Mouse (Mus musculus) forebrain, embryonic 15.5 days (tissue): ENCODE measurements at regions not wholly inside any gene's neighbourhood (a gene's known extent, or its start where the extent isn't known, plus 50 kb on each side); places are given as distances from the start of the nearest gene placed in this dataset.

ENCODE experiments used
- ATAC-seq: fragments of 200-750 bp; cut with Nextera tagmentation; replicated peaks from 2 replicates; pipeline ENCODE4 v1.8.0; 2017; ENCODE audit warnings: mild to moderate bottlenecking, moderate TSS enrichment, moderate library complexity
- H3K27ac ChIP-seq: fragments of 300-500 bp; sonication (generic); replicated peaks from 2 replicates; pipeline ENCODE4 v1.5.1; 2015; ENCODE audit warnings: mild to moderate bottlenecking, inconsistent platforms
- H3K27me3 ChIP-seq: fragments of 300-500 bp; sonication (generic); 2 replicates; pipeline ENCODE4 v1.6.1; 2015; ENCODE audit warnings: inconsistent platforms
- H3K36me3 ChIP-seq: fragments of 300-500 bp; sonication (generic); 2 replicates; pipeline ENCODE4 v1.6.1; 2015; ENCODE audit warnings: mild to moderate bottlenecking, inconsistent platforms
- H3K4me1 ChIP-seq: fragments of 300-500 bp; sonication (generic); 2 replicates; pipeline ENCODE4 v1.6.1; 2015; ENCODE audit warnings: inconsistent platforms
- H3K4me2 ChIP-seq: fragments of 300-500 bp; sonication (generic); replicated peaks from 2 replicates; pipeline ENCODE4 v1.6.1; 2015; ENCODE audit warnings: mild to moderate bottlenecking, inconsistent platforms
- H3K4me3 ChIP-seq: fragments of 300-500 bp; sonication (generic); 2 replicates; pipeline ENCODE4 v1.5.1; 2015; ENCODE audit warnings: mild to moderate bottlenecking, inconsistent platforms
- H3K9ac ChIP-seq: fragments of 300-500 bp; sonication (generic); replicated peaks from 2 replicates; pipeline ENCODE4 v1.6.1; 2015; ENCODE audit warnings: mild to moderate bottlenecking, inconsistent platforms
- H3K9me3 ChIP-seq: fragments of 300-500 bp; sonication (generic); 2 replicates; pipeline ENCODE4 v1.6.1; 2016; ENCODE audit warnings: inconsistent platforms
- WGBS: fragments of 180-500 bp; shearing (Covaris S2); methylation state at CpG from one replicate; pipeline ENCODE4 v1.1.7; 2015; ENCODE audit warnings: mixed read lengths; 5-methylcytosine and 5-hydroxymethylcytosine counted together

DNA sequence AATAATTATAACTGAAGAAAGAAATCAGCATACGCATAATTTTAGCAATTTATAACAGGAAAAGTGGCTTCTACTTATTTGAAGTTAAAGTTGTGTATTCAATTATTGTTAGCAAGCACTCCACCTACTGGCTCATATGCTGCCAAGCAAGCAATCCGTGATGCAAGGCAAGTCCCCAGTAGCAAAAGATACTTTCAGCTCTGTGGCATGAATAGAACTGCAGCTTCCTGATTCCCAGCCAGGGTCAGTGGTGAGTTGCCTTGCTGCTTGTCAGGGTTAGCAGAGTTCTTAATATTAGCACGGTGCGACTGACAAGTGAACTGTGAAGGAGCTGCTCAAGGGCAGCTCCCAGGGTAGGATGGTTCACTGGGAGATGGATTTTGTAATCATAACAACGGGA is 566.8 kb downstream of the Gm43517 start:
- H3K4me3 ChIP-seq: no peak overlapping the region
- H3K4me1 ChIP-seq: peaks cover 10% of the 10 kb centered on the region
- no peaks in the 10 kb centered on the region for H3K36me3 ChIP-seq
- H3K9me3 ChIP-seq: no peaks in the 10 kb centered on the region
- no peak overlapping the region for H3K9ac ChIP-seq
- WGBS: 23% methylated on average over 5 of the region's 5 CpGs
- ATAC-seq: peak; percentile 77
- H3K27ac ChIP-seq: peak overlapping the region; percentile 81
- no peaks in the 10 kb centered on the region for H3K27me3 ChIP-seq
- no peak overlapping the region for H3K4me2 ChIP-seq

DNA sequence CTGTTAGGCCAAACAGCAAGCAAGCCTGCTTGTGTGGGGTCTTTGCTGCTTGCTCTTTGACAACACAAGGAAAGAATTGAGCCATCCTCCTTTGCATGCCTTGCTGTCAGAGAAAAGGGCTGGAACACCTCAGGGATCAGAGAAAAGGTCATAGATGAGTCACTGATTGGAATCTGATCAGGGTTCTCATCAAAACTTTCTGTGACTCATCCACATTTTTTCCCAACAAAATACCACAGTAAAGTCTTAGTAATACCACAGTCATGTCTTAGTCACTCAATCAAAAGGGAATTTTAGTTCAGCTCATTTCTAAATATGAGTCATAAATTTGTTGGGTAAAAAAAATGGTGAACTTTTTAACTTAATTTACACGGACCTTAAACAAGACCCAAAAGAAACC is 583.1 kb downstream of the Gm43517 start:
- Histone ChIP-seq H3K9me3 (no peaks in the 10 kb centered on the region), H3K36me3 (no peaks in the 10 kb centered on the region)
- 76% methylated on average over 1 of the region's 1 CpGs for WGBS

DNA sequence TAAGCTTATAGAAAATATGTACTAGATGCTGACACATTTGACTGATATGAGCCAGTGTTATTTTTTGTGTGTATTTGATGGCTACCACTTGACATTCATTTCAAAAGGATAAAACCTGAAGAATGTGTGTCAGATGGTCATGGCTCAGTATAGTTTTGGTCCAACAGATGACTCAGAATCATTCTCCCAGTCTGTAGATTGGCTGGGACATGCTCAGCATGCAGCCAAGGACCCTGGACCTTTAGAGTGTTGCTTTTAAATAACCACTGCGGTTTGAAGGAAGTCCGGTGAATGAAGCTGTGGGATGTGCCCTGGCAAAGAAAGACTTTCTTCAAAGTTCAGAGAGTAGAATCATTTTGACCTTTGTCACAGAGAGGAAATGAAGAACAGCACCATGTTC is 584.6 kb downstream of the Gm43517 start:
- H3K27me3 ChIP-seq: no peaks in the 10 kb centered on the region
- 0 out of 2 replicates have a peak, but pooled peaks cover 5% of the 10 kb centered on the region for H3K4me1 ChIP-seq
- no peak overlapping the region for H3K27ac ChIP-seq
- ATAC-seq: no peak
- no peaks in the 10 kb centered on the region for H3K9me3 ChIP-seq
- no peaks in the 10 kb centered on the region for H3K36me3 ChIP-seq
- H3K9ac ChIP-seq: no peak overlapping the region
- H3K4me2 ChIP-seq: no peak overlapping the region
- 31% methylated on average over 2 of the region's 2 CpGs for WGBS
- H3K4me3 ChIP-seq: no peak overlapping the region

More for the DNA sequence above, 583.1 kb downstream of the Gm43517 start:
- H3K27me3 ChIP-seq: no peaks in the 10 kb centered on the region
- no peak for ATAC-seq
- H3K4me2 ChIP-seq: no peak overlapping the region
- no peak overlapping the region for H3K4me3 ChIP-seq
- H3K9ac ChIP-seq: no peak overlapping the region
- no peak overlapping the region for H3K27ac ChIP-seq
- 0 out of 2 replicates have a peak, but pooled peaks cover 5% of the 10 kb centered on the region for H3K4me1 ChIP-seq

DNA sequence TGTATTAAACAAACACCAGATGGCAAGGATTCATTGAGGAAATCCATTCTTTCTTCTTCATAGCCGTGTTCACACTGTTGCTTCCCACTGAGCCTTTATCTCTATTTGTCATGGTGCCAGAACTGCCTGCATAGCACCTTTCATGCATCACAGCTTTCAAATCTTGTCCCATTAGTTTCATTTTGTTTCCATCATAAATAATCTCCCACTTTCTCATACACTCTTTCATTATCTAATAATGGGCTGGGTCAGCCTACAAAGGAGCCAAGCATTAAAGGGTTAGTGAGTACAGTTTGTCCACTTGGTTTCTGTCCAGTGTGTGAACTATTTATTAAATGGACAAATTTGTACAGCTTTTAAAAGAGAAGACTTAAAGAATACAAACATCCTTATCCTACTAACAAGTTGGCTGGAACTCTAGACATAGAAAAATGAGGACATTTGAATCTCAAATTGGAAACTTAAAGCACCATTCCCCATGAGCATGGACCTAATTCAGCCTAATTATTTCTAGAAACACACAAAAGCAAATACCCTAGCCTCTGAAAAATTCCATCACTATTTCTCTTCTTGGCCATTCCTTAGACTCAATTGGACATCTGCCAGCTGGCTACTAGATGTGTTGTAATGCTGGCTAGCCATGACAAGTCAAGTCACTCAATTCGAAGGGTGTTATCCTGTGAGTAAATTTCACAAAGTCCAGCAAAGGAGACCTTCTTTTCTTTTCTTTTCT is 589.8 kb downstream of the Gm43517 start:
- Histone ChIP-seq H3K36me3 (no peaks in the 10 kb centered on the region), H3K4me2 (no peak overlapping the region), H3K9ac (no peak overlapping the region), H3K4me1 (no peaks in the 10 kb centered on the region), H3K9me3 (no peaks in the 10 kb centered on the region), H3K27me3 (no peaks in the 10 kb centered on the region), H3K27ac (no peak overlapping the region), H3K4me3 (no peak overlapping the region)
- 4% methylated on average over 2 of the region's 2 CpGs for WGBS
- peak; percentile 91 for ATAC-seq

DNA sequence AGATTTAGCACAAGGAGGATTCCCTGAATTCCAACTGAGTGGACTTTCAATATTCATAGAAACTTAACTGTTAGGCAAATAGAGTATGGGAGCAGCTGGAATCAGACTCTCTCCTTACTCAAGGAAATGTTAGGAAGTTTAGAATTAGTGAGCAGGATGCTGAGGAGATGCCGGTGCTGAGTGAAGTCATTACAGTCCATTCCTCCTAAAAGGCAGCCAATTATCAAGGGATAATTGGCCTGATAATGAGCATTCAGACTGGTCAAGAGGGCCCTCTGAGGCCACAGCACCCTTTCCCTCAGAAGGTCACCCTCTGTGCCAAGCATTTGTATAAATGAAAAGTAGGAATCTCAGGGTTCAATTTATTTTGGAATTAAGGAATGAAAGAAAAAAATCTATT is 590.6 kb downstream of the Gm43517 start:
- ATAC-seq: no peak
- no peaks in the 10 kb centered on the region for H3K36me3 ChIP-seq
- H3K4me3 ChIP-seq: no peak overlapping the region
- H3K27ac ChIP-seq: no peak overlapping the region
- no peak overlapping the region for H3K4me2 ChIP-seq
- WGBS: 11% methylated on average over 1 of the region's 1 CpGs
- H3K4me1 ChIP-seq: no peaks in the 10 kb centered on the region
- no peaks in the 10 kb centered on the region for H3K9me3 ChIP-seq
- H3K9ac ChIP-seq: no peak overlapping the region
- no peaks in the 10 kb centered on the region for H3K27me3 ChIP-seq

DNA sequence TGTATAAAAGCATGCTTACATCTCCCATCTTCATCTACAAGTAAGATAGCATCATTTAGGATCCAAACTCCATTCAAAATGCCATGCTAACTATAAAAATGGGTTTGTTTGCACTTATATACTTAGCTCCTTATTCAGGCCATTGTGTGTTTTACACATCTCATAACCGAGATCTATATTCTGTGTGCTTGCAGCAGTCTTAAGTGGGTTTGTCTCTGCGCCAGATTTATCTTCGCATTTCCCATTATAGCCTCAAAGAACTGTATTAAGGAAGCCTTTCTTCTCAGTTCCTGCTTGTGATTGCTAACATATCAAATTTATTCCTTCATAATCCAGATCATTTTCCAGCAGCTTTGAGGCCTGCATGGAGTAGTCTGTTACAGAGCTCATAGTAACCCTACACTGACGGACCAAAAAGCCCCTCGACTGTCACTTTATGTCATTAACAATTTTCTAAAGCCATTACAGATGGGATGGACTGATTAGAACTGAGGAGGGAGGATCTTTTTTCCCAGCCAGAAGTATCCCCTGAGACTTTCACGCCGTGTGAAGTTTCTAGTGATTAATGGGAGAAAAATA is 607.6 kb downstream of the Gm43517 start:
- Histone ChIP-seq H3K4me2 (no peak overlapping the region), H3K9me3 (no peaks in the 10 kb centered on the region), H3K27me3 (no peaks in the 10 kb centered on the region), H3K4me3 (no peak overlapping the region), H3K4me1 (no peaks in the 10 kb centered on the region), H3K27ac (no peak overlapping the region; the same call in 1 of the 2 replicates), H3K36me3 (no peaks in the 10 kb centered on the region), H3K9ac (no peak overlapping the region)
- WGBS: 65% methylated on average over 7 of the region's 7 CpGs
- ATAC-seq: no peak

DNA sequence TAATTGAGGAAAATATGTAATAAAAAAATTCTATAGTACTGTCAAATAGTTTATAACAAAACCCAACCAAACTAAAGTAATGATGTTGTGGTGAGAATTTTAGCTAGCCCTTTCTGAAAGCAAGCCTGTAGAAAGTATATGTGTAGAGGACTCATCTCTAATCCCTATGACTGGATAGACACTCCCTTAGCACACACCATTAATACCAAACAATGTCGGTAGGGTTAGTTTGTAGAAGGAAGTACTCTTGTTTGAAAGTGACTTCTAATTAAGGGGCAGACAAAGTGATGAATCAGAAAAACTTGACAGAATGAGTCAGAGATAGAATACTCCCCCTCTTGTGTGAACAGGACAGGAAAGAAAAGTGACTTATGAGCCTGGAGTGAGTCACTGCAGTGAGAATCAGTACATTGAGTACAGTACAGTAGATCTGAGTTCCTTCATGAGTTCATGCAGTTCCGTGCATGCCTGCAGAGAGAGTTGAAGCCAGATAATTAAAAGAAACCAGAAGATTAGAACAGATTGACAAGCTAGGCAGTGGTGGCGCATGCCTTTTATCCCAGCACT is 610.0 kb downstream of the Prkd1 start:
- 93% methylated on average over 3 of the region's 3 CpGs for WGBS
- Histone ChIP-seq H3K27me3 (no peaks in the 10 kb centered on the region), H3K9me3 (no peaks in the 10 kb centered on the region), H3K36me3 (no peaks in the 10 kb centered on the region), H3K4me1 (no peaks in the 10 kb centered on the region), H3K9ac (no peak overlapping the region), H3K27ac (no peak overlapping the region), H3K4me3 (no peak overlapping the region), H3K4me2 (no peak overlapping the region)
- ATAC-seq: no peak

DNA sequence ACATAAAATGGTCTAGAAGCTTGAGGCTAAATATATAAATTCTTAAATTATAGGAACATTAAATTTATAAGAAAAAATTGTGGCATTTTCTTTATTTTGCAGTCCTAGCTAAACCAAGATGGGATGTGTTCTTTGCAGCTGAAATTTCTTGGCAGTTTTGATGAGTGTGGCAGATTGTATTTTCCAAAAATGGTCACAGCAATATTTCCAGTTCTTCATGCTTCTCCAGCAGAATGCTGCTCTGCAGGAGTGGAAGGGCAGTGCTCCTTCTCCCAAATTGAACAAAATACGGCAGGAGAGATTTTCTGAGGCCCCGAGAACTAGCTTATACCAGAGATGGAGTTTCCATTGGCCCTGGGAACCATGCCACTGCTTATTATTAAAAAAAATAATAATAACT is 587.6 kb downstream of the Prkd1 start:
- no peak overlapping the region for H3K9ac ChIP-seq
- no peak overlapping the region for H3K4me3 ChIP-seq
- H3K4me2 ChIP-seq: no peak overlapping the region
- H3K9me3 ChIP-seq: no peaks in the 10 kb centered on the region
- 87% methylated on average over 2 of the region's 2 CpGs for WGBS
- H3K27ac ChIP-seq: no peak overlapping the region
- no peak for ATAC-seq
- H3K27me3 ChIP-seq: no peaks in the 10 kb centered on the region
- no peaks in the 10 kb centered on the region for H3K36me3 ChIP-seq
- no peaks in the 10 kb centered on the region for H3K4me1 ChIP-seq

DNA sequence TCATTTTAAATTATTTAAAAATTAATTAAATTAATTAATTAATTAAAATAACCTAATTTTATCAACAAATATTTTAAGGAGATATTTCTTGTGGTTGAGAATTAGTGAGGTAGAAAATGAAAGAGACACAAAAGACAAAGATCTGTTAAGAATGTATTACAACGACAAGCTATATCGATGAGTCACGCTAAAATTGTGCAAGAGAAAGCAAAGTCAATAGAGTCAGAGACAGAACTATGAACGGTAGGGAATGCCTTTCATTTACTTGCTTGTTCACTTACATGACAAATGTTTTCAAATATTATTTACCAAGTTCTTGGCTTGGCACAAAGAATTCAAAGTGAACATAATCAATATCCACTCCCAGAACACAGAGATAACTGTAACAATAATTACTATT is 582.5 kb downstream of the Prkd1 start:
- no peaks in the 10 kb centered on the region for H3K9me3 ChIP-seq
- no peaks in the 10 kb centered on the region for H3K36me3 ChIP-seq
- no peaks in the 10 kb centered on the region for H3K27me3 ChIP-seq
- no peak overlapping the region for H3K27ac ChIP-seq
- no peak for ATAC-seq
- 93% methylated on average over 4 of the region's 4 CpGs for WGBS
- no peaks in the 10 kb centered on the region for H3K4me1 ChIP-seq
- H3K9ac ChIP-seq: no peak overlapping the region
- no peak overlapping the region for H3K4me3 ChIP-seq
- H3K4me2 ChIP-seq: no peak overlapping the region

DNA sequence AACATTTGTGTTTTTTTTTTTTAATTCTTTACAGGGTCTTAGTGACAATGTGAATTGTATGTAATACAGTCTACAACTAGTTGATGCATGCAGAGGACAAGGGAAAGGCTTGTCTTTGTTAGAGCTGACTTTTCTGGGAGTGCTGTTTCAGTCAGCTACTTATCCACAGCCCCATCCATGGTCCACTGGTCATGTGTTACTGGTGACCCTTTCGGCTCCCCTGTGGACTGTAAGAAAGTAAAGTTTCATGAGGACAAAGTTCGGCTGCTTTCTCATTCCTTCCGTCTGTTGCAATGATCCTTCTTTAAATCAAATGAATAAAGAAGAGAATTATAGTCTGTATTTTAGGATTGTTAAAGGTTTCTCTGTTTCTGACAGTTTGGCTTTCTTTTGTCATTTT is 577.1 kb downstream of the Prkd1 start:
- Histone ChIP-seq H3K27me3 (no peaks in the 10 kb centered on the region), H3K9ac (no peak overlapping the region), H3K4me1 (0 out of 2 replicates have a peak, but pooled peaks cover 4% of the 10 kb centered on the region), H3K27ac (no peak overlapping the region), H3K4me3 (no peak overlapping the region), H3K36me3 (no peaks in the 10 kb centered on the region), H3K4me2 (no peak overlapping the region), H3K9me3 (no peaks in the 10 kb centered on the region)
- 23% methylated on average over 3 of the region's 3 CpGs for WGBS
- no peak for ATAC-seq

DNA sequence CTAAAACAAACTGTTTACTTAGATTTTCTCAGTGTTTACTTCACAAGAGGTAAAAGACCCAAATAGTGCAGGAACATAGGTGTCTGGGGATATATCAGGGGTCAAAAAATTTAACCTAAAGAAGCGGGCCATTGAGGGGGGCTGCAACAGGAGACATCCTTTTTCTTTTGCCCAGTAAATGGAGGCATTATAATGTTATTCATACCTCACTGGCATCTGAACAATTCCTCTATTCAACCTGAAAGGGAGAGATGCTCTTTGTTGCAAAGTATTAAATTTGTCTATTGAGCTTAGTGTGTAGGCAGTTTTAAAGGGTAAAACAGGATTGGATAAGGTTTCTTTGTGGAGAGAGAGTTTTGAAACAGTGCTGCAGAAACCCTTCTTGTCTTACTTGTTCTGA is 576.5 kb downstream of the Prkd1 start:
- ATAC-seq: no peak
- 16% methylated on average over 1 of the region's 1 CpGs for WGBS

DNA sequence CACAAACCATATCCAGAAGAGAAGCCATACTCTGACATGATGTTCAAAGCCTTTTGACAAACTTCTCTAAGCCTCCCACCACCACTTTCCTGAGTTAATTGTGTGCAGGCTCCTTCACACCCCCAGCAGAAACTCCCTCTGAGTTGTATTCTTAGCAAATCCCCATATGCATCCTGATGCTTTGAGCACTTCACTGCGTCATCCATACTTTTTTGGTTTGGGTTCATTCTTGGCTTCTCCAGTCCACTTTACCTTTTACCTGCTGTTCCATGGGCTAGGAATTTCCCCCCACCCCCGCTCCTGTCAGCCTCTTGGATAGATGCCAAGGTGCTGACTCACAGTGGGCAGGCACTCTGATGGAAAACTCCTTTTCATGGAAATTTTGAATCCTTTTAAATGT is 575.2 kb downstream of the Prkd1 start:
- no peaks in the 10 kb centered on the region for H3K36me3 ChIP-seq
- no peaks in the 10 kb centered on the region for H3K9me3 ChIP-seq
- H3K9ac ChIP-seq: no peak overlapping the region
- WGBS: 25% methylated on average over 2 of the region's 2 CpGs
- H3K27ac ChIP-seq: no peak overlapping the region
- ATAC-seq: no peak
- H3K27me3 ChIP-seq: no peaks in the 10 kb centered on the region
- no peak overlapping the region for H3K4me2 ChIP-seq
- no peak overlapping the region for H3K4me3 ChIP-seq
- 0 out of 2 replicates have a peak, but pooled peaks cover 4% of the 10 kb centered on the region for H3K4me1 ChIP-seq

More for the DNA sequence above, 576.5 kb downstream of the Prkd1 start:
- Histone ChIP-seq H3K4me1 (0 out of 2 replicates have a peak, but pooled peaks cover 4% of the 10 kb centered on the region), H3K36me3 (no peaks in the 10 kb centered on the region), H3K4me3 (no peak overlapping the region), H3K27me3 (no peaks in the 10 kb centered on the region), H3K9ac (no peak overlapping the region), H3K27ac (no peak overlapping the region), H3K9me3 (no peaks in the 10 kb centered on the region), H3K4me2 (no peak overlapping the region)
